In genomic region chr16:78229013-78229412, GRCm38 (mm10) we compare ENCODE assay signal across 15 mouse cellular contexts.
"Had no signal": no experiment of that assay in that cellular context is flagged by ENCODE, and none has a peak within 500 bp of the region (broad histone marks: within the 10 kb centered on the region; RNA-seq: fewer than 3 reads in every experiment).

No protein-coding gene starts in this region.

- H3K4me1 ChIP-seq: neural tube, embryonic 12.5 days; neural tube, embryonic 13.5 days; neural tube, embryonic 15.5 days had no signal

- H3K9me3 ChIP-seq: neural tube, embryonic 13.5 days; neural tube, embryonic 15.5 days had no signal

- H3K4me2 ChIP-seq: neural tube, embryonic 12.5 days; neural tube, embryonic 13.5 days; neural tube, embryonic 15.5 days had no signal

- H3K27me3 ChIP-seq: neural tube, embryonic 12.5 days; neural tube, embryonic 13.5 days; neural tube, embryonic 15.5 days had no signal

- H3K36me3 ChIP-seq: neural tube, embryonic 12.5 days; neural tube, embryonic 13.5 days; neural tube, embryonic 15.5 days had no signal

- H3K9ac ChIP-seq: neural tube, embryonic 12.5 days; neural tube, embryonic 13.5 days; neural tube, embryonic 15.5 days had no signal

- H3K4me3 ChIP-seq: neural tube, embryonic 12.5 days; neural tube, embryonic 13.5 days; neural tube, embryonic 15.5 days had no signal

- DNase-seq: retina, postnatal 1 day; right cerebral cortex, adult 18-20 months; right cerebral cortex, postnatal 14 days; right cerebral cortex, postnatal 25 days; right cerebral cortex, postnatal 4 days; spleen, adult 18-20 months; thymus, adult 18-20 months; thymus, adult 2 months; thymus, postnatal 14 days; thymus, postnatal 25 days; thymus, postnatal 36 days; thymus, postnatal 4 days had no signal

- H3K27ac ChIP-seq: neural tube, embryonic 12.5 days; neural tube, embryonic 13.5 days; neural tube, embryonic 15.5 days had no signal
